Mouse (Mus musculus): ENCODE measurements around the gene Cdipt. TPM values are rescaled to one million over a fixed set of nuclear protein-coding genes. Genes with fewer than 3 reads are reported as not detected.

Cdipt gene
- polyA plus RNA-seq, 1 experiment from 2014 or later: 82.9 TPM

Other genes with a start within 250 kb of the Cdipt start
- gene Mapk3, start 216.3 kb upstream of the Cdipt start, polyA plus RNA-seq (2015; fragmentation: Nextera tagmentation; extraction: Ambion mirVana): 75.3 and 78.3 TPM in 2 replicates
- 1.7 and 2.8 TPM in 2 replicates for gene Gdpd3, start 209.6 kb upstream of the Cdipt start, polyA plus RNA-seq (2015; fragmentation: Nextera tagmentation; extraction: Ambion mirVana)
- gene Ypel3, start 199.0 kb upstream of the Cdipt start, polyA plus RNA-seq (2015; fragmentation: Nextera tagmentation; extraction: Ambion mirVana): 124 and 143 TPM in 2 replicates
- gene Tbx6, start 194.4 kb upstream of the Cdipt start, polyA plus RNA-seq (2015; fragmentation: Nextera tagmentation; extraction: Ambion mirVana): 0.43 and 0.55 TPM in 2 replicates
- gene Ppp4c, start 183.4 kb upstream of the Cdipt start, polyA plus RNA-seq (2015; fragmentation: Nextera tagmentation; extraction: Ambion mirVana): 246 and 258 TPM in 2 replicates
- 27.0 and 30.0 TPM in 2 replicates for gene Fam57b, start 178.2 kb upstream of the Cdipt start, polyA plus RNA-seq (2015; fragmentation: Nextera tagmentation; extraction: Ambion mirVana)
- not detected in 2 replicates for gene 4930451I11Rik, start 144.3 kb upstream of the Cdipt start, polyA plus RNA-seq (2015; fragmentation: Nextera tagmentation; extraction: Ambion mirVana)
- 4.1 and 4.2 TPM in 2 replicates for gene Doc2a, start 128.5 kb upstream of the Cdipt start, polyA plus RNA-seq (2015; fragmentation: Nextera tagmentation; extraction: Ambion mirVana)
- 47.7 and 49.1 TPM in 2 replicates for gene Hirip3, start 113.9 kb upstream of the Cdipt start, polyA plus RNA-seq (2015; fragmentation: Nextera tagmentation; extraction: Ambion mirVana)
- 94.9 and 96.2 TPM in 2 replicates for gene Ino80e, start 113.5 kb upstream of the Cdipt start, polyA plus RNA-seq (2015; fragmentation: Nextera tagmentation; extraction: Ambion mirVana)
- 51.9 and 60.0 TPM in 2 replicates for gene Taok2, start 91.2 kb upstream of the Cdipt start, polyA plus RNA-seq (2015; fragmentation: Nextera tagmentation; extraction: Ambion mirVana)
- gene Tmem219, start 53.0 kb upstream of the Cdipt start, polyA plus RNA-seq (2015; fragmentation: Nextera tagmentation; extraction: Ambion mirVana): 30.5 and 35.3 TPM in 2 replicates
- gene Kctd13, start 47.0 kb upstream of the Cdipt start, polyA plus RNA-seq (2015; fragmentation: Nextera tagmentation; extraction: Ambion mirVana): 69.4 and 69.8 TPM in 2 replicates
- gene Asphd1, start 26.3 kb upstream of the Cdipt start, polyA plus RNA-seq (2015; fragmentation: Nextera tagmentation; extraction: Ambion mirVana): 2.5 and 5.1 TPM in 2 replicates
- gene Sez6l2, start 25.4 kb upstream of the Cdipt start, polyA plus RNA-seq (2015; fragmentation: Nextera tagmentation; extraction: Ambion mirVana): 16.8 and 18.4 TPM in 2 replicates
- 0.42 and 1.2 TPM in 2 replicates for gene Cdiptos, start 184 bp downstream of the Cdipt start, polyA plus RNA-seq (2015; fragmentation: Nextera tagmentation; extraction: Ambion mirVana)
- 2.5 and 3.2 TPM in 2 replicates for gene Mvp, start 38.7 kb downstream of the Cdipt start, polyA plus RNA-seq (2015; fragmentation: Nextera tagmentation; extraction: Ambion mirVana)
- gene Pagr1b, start 40.6 kb downstream of the Cdipt start, polyA plus RNA-seq (2015; fragmentation: Nextera tagmentation; extraction: Ambion mirVana): 0.65 and 1.0 TPM in 2 replicates
- gene Pagr1a, start 41.4 kb downstream of the Cdipt start, polyA plus RNA-seq (2015; fragmentation: Nextera tagmentation; extraction: Ambion mirVana): 41.7 and 74.5 TPM in 2 replicates
- 41.1 and 88.0 TPM in 2 replicates for gene Gm42742, start 45.2 kb downstream of the Cdipt start, polyA plus RNA-seq (2015; fragmentation: Nextera tagmentation; extraction: Ambion mirVana)
- gene Prrt2, start 45.3 kb downstream of the Cdipt start, polyA plus RNA-seq (2015; fragmentation: Nextera tagmentation; extraction: Ambion mirVana): 6.8 and 8.3 TPM in 2 replicates
- gene Maz, start 51.1 kb downstream of the Cdipt start, polyA plus RNA-seq (2015; fragmentation: Nextera tagmentation; extraction: Ambion mirVana): 63.9 and 65.8 TPM in 2 replicates
- 135 and 143 TPM in 2 replicates for gene Kif22, start 66.6 kb downstream of the Cdipt start, polyA plus RNA-seq (2015; fragmentation: Nextera tagmentation; extraction: Ambion mirVana)
- gene Zg16, start 111.4 kb downstream of the Cdipt start, polyA plus RNA-seq (2015; fragmentation: Nextera tagmentation; extraction: Ambion mirVana): not detected in 2 replicates
- gene AI467606, start 115.4 kb downstream of the Cdipt start, polyA plus RNA-seq (2015; fragmentation: Nextera tagmentation; extraction: Ambion mirVana): 0.91 and 1.0 TPM in 2 replicates
- gene Qprt, start 146.3 kb downstream of the Cdipt start, polyA plus RNA-seq (2015; fragmentation: Nextera tagmentation; extraction: Ambion mirVana): 0.67 and 0.96 TPM in 2 replicates
- 0.08 TPM in 1 of 2 replicates, not detected in the other for gene Spn, start 161.9 kb downstream of the Cdipt start, polyA plus RNA-seq (2015; fragmentation: Nextera tagmentation; extraction: Ambion mirVana)
- 89.0 and 98.7 TPM in 2 replicates for gene Cd2bp2, start 220.1 kb downstream of the Cdipt start, polyA plus RNA-seq (2015; fragmentation: Nextera tagmentation; extraction: Ambion mirVana)
- 24.9 and 27.3 TPM in 2 replicates for gene Tbc1d10b, start 232.6 kb downstream of the Cdipt start, polyA plus RNA-seq (2015; fragmentation: Nextera tagmentation; extraction: Ambion mirVana)
- gene Mylpf, start 233.0 kb downstream of the Cdipt start, polyA plus RNA-seq (2015; fragmentation: Nextera tagmentation; extraction: Ambion mirVana): 9.0 and 9.8 TPM in 2 replicates

All from forebrain, embryonic 13.5 days (tissue).